Mouse (Mus musculus): ENCODE data around the gene Mamdc4.
A peak's percentile ranks its signal among the peaks of the same experiment; 100 is the strongest.

DNA sequence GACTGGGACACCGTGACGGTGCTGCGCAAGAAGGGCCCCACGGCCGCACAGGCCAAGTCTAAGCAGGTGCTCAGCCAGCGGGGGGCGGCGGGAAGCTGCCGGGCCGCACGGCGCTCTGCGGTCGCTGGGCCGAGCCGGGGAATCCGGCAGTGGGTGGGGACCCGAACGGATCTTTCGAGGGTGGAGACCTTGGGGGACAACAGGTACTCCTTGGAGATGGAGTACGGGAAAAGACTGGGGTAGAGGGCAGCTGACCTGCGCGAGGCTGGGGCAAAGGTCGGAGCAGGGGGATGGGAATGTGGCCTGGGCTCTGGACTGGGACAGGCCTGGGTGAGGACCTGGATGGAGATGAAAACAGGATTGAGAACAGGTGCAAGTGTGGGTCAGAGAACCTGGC, 16.7 kb downstream of the Mamdc4 start:
- no peak for TF ChIP-seq CTCF (IDR thresholded peaks at IDR 0.05)
- 0 out of 2 replicates have a peak, but pooled peaks have one; percentile 30 for TF ChIP-seq EP300 (IDR thresholded peaks at IDR 0.05; ENCODE audit: insufficient read depth, low read depth, low read length)
- TF ChIP-seq POLR2A (IDR thresholded peaks at IDR 0.05; ENCODE audit: insufficient read depth, low read depth, low read length), result no peak; the same call in 1 of the 2 replicates
